Mouse (Mus musculus) layer of hippocampus, adult 11-12 months (tissue): ENCODE results near the gene Pdcd11.

Source experiments
- DNase-seq: peaks from one replicate; pipeline ENCODE4 v3.0.0; 2022; ENCODE audit warnings: low spot score

Pdcd11 gene

DNA sequence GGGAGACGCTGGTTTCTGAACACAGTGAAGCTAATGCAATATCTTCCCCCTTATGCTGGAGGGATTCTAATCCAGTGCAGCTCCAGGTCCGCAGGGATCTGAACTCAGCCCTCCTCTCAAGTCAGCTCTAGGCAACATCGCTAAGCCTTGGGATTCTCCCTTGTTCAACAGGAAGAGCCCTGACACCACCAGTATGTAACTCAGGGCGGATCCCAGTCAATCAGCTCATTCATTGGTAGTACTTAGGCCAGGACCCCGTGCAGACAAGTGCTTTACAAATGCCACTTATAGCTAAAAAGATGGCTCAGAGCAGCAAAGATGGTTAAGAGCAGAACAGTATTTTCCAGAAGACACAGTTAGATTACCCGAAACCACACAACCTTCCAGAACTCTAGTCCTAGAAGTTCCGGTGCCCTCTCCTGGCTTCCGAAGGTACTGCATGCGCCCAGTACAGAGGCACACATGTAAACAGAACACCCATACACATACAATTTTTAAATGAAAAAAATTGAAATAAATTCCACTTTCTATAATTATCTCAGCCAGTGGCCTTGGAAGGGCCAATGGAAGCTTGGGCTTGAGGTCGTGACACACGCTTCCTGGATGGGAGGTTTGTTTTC lies 78.3 kb downstream of the Pdcd11 start:
- DNase-seq = peak; percentile 91

DNA sequence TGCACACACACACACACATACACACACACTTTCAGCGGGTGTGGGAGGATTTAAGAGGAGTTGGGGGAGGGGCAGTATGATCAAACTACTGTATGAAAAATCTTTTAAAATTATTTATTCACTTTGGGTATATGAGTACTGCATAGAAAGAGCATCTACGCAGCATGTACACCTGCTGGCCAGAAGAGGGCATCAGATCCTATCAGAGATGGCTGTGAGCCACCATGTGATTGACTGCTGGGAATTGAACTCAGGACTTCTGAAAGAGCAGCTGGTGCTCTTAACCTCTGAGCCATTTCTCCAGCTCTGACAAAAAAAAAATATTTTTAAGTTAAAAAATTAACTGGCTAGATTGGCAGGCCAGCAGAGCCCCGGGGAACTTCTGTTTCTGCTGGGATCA lies 83.9 kb downstream of the Pdcd11 start:
- no peak for DNase-seq

DNA sequence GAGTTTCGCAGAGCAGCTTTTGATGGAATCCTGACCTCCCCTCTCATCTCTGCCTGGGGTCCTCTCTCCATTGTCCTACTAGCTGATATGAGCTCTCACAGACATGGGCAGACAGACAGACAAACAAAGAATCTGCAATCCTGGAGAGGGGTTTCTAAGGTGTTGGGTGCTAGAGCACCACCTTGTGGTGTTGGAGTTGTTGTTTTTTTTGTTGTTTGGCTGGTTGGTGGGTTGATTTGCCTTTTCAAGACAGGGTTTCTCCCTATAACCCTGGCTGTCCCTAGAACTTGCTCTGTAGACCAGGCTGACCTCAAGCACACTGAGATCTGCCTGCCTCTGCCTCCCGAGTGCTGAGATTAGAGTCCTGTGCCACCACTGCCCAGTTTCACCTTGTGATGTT lies 84.9 kb downstream of the Pdcd11 start:
- no peak for DNase-seq

DNA sequence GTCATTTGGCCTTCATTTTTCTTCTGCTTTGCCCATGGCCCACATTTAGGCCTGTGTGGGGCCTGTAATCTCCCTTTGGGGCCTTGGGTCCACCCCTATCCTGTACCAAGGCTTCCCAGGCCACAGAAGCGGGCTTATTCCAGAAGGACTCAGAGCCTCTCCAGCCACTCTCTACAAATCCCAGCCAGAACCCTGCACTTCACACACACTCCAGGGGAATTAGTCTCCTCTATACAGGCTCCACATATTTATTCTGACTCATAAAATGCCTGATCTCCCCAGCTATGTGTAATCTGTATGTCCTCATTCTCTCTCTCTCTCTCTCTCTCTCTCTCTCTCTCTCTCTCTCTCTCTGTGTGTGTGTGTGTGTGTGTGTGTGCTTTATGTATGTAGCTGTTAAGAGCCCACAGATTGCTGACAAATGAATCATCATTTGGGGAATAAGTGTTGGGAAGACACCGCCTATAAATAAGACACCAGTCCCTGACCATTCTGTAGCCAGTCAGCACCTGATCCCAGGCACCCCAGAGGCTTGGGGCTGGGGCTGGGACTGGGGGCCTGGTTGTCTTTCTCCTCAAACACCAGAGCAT lies 86.4 kb downstream of the Pdcd11 start:
- DNase-seq = no peak

DNA sequence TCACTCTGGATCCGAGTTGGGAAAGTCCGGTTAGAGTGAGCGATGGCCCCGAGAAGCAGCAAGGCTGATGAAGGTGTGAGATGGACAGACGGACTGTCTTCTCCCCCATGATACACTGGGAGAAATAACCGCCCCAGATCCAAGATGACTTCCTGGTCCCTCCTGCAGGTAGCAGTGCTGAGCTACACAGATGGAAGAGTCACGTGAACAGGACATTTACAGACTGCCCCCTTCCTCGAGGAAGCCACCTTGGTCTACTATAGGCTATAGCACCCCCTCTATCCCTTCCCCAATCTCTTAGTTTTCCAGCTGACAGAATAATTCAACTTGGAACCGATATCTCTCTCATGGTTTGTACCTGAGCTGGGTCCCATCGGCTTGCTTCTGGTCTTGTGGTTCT lies 87.4 kb downstream of the Pdcd11 start:
- no peak for DNase-seq

DNA sequence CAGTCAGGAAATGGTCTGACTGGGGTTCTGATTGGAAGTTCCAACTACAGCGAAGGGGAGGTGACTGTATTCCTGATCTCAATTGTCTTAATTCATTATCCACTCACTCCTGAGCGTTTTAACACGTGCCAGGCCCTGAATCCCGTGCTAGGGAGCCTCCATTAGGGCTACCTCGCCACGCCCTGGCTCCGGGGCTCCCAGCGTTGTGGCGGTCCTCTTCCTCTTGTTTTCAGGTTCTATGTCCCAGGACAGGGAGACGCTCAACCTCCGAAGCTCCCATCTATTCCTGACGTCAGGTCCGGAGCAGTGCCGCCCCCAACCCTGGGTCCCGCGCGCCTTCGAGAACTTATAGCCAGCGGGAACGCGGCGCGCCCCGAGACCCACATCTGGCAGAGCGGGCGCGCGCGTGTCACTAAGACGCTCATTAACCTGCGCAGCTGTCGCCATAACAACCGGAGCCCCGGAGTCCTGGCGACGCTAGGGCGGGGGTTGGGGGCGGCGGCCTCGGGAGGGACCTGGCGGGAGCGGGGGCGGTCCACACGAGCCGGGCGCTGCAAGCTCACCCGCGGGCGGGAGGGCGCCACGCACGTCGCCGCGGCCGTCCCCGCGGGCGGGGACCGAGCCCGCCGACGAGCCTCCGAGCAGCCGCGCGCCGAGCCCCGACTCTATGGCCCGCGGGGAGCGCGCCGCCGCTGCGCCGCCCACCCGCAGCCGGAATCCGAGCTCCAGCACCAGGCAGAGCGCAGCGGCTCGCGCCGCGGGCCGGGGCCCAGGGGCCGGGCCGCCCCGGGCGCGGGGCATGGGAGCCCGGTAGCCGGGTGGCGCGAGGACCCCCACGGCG lies 88.1 kb downstream of the Pdcd11 start, which contains the start of gene Neurl1a:
TSS of gene Neurl1a (plus strand) at position 390 of the 841 bp plus-strand sequence.
- DNase-seq = peak; percentile 61

DNA sequence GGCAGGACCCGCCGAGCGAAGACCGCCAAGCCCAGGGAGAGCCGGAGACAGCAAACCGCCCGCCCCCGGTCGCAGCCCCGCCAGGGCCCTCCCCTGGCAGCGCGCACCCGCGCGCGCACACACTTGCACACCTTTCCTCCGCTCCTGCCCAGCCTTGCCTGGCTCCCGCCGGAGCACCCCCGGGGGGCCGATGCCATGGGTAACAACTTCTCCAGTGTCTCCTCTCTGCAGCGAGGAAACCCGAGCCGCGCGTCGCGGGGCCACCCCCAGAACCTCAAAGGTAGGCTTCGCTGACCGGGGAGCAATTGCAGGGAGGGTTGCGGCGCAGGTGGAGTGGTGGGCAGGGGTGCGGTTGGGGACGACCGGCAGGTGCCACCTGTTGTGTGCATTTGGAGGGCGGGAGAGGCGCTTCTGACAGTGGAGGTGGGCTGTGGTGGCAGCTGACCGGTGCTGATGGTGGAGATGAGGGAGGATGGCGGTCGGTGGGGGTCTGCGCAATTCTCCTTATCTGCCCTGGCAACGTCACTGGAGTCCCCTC lies 88.8 kb downstream of the Pdcd11 start:
- DNase-seq = peak; percentile 48

DNA sequence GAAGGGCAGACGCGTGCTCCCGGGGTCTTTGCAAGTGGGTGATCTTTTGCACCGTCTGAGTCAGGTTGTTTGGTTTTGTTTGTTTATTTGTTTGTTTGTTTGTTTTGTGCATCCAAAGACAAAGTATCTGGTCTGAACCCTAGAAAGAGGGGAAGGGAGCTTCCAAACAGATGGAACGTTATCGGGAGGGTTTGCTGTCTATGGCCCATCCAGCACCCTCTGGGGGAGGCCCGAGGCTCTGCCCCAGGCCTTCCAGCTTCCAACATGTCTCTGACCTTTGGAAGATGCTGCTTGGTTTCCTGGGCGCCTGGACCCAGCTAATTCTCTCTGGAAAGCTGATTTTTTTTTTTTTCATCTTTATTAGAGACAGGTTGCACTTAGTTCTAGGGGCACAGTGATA lies 89.4 kb downstream of the Pdcd11 start:
- no peak for DNase-seq
